Mouse (Mus musculus) E14TG2a.4 (cell line): ENCODE data around the gene Kctd13.

Source experiments
- H3K27me3 ChIP-seq: 2 replicates; pipeline ENCODE4 v1.6.1; 2014; ENCODE audit warnings: low read length, control low read depth; ENCODE audit not compliant: insufficient read depth
- H3K36me3 ChIP-seq: 2 replicates; pipeline ENCODE4 v1.6.1; 2014; ENCODE audit warnings: low read length, control low read depth; ENCODE audit not compliant: insufficient read depth
- H3K4me1 ChIP-seq: replicated peaks from 2 replicates; pipeline ENCODE4 v1.6.1; 2014; ENCODE audit warnings: low read depth, low read length, control low read depth
- H3K4me3 ChIP-seq: replicated peaks from 2 replicates; pipeline ENCODE4 v1.5.1; 2014; ENCODE audit warnings: mild to moderate bottlenecking, low read length
- H3K9me3 ChIP-seq: 2 replicates; pipeline ENCODE4 v1.6.1; 2014; ENCODE audit warnings: low read length, control low read depth
- CTCF ChIP-seq: conservative IDR thresholded peaks from 2 replicates; pipeline ENCODE4 v1.5.1; 2014; ENCODE audit warnings: low read length
- NANOG ChIP-seq: IDR thresholded peaks from 2 replicates; pipeline ENCODE4 v1.6.1; 2014; ENCODE audit warnings: borderline replicate concordance, low read length, mixed read lengths
- POU5F1 ChIP-seq: IDR thresholded peaks from 2 replicates; pipeline ENCODE4 v1.6.1; 2014; ENCODE audit warnings: low read length, borderline replicate concordance

The Kctd13 gene

GRCm38 (mm10) chr7:126928384-126929037 lies at the start of gene Kctd13:
Gene Kctd13, plus strand, starts transcription at chr7:126928879.
- Histone ChIP-seq H3K4me1 (peaks cover 42% of the 10 kb centered on the region), H3K27me3 (peaks cover 9% of the 10 kb centered on the region), H3K9me3 (no peaks in the 10 kb centered on the region), H3K36me3 (peaks cover 35% of the 10 kb centered on the region), H3K4me3 (peak within 1 kb of the TSS; percentile 94)
- TF ChIP-seq CTCF: no peak
- TF ChIP-seq POU5F1: no peak
- TF ChIP-seq NANOG: no peak

- Histone ChIP-seq H3K9me3 (no peaks in the 10 kb centered on the region), H3K4me3 (no peak overlapping the region), H3K4me1 (peaks cover 44% of the 10 kb centered on the region), H3K27me3 (no peaks in the 10 kb centered on the region), H3K36me3 (peaks cover 69% of the 10 kb centered on the region)
- no peak for TF ChIP-seq POU5F1
- TF ChIP-seq NANOG: no peak
- TF ChIP-seq CTCF: no peak
These were observed 47.6 kb upstream of the Kctd13 start for GRCm38 (mm10) chr7:126881040-126881439.

- no peak for TF ChIP-seq CTCF
- no peak for TF ChIP-seq NANOG
- no peak for TF ChIP-seq POU5F1
- H3K27me3 ChIP-seq: no peaks in the 10 kb centered on the region
- no peaks in the 10 kb centered on the region for H3K9me3 ChIP-seq
- H3K4me1 ChIP-seq: peaks cover 49% of the 10 kb centered on the region
- H3K4me3 ChIP-seq: peak overlapping the region; percentile 94
- H3K36me3 ChIP-seq: peaks cover 42% of the 10 kb centered on the region
These were observed 44.9 kb upstream of the Kctd13 start for GRCm38 (mm10) chr7:126883731-126884181.

DNA sequence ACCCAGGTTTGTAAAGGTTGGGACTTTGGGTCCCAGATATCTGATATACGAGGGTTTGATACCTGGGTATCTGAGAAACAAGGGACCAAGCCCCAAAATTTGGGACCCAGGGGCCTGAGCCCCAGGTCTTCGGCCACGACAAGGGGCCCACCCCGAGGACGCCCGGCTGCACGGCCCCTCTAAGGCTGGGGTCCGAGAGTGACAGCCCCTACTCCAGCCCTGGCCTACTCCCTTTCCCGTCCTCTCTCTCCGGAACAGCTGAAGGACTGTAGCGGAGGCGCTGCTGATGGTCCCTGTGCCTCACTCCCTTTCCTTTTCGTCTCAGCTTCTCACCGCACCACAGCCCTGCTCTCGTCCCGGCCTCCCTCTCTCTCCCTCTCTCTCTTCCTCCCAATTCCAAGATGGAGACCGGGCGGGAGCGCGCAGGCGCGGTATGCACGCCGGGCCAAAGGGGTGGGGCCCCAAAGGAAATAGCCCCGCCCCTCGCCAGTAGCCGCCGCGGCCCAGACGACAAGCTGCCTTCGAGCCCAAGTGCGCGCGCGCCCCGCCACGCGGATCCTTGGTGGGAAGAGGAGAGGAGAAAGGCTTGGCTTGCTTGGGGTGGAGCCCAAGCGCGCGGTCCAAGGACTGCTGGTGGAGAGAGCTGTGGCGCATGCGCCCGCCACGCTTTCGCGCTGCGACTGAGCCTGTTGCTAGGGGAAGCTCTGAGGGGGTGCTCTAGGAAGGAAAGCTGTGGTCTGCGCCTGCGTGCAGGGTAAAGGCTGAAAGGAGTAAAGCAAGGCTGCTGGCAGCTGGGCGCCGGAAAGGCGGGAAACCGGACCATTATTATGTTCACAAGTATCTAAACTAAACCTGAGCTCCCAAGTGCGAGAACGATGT lies 44.2 kb upstream of the Kctd13 start, which contains the start of gene Taok2:
Gene Taok2 (minus strand): TSS at position 418 of the 879 bp plus-strand sequence.
- Histone ChIP-seq H3K4me3 (peak within 1 kb of the TSS; percentile 94), H3K27me3 (no peaks in the 10 kb centered on the region), H3K4me1 (peaks cover 54% of the 10 kb centered on the region), H3K9me3 (no peaks in the 10 kb centered on the region), H3K36me3 (peaks cover 34% of the 10 kb centered on the region)
- TF ChIP-seq NANOG (no peak), POU5F1 (no peak), CTCF (no peak)

DNA sequence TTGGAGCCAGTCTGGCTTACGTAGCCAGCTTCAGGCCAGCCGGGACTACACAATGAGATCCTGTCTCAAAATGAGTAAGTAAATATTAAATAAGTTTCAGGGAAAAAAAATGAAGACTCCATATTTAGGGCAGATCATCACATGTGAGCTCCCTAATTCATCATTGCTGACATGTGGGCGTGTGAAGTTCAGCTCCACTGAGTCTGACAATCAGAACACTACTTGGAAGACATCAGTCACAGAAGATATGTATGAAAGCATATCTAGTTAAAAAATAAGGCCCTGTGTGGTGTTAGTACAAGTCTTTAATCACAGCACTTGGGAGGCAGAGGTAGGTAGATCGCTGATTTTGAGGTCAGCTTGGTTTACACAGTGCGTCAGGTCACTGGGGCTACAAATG lies 41.4 kb upstream of the Kctd13 start:
- Histone ChIP-seq H3K9me3 (no peaks in the 10 kb centered on the region), H3K4me3 (no peak overlapping the region), H3K27me3 (no peaks in the 10 kb centered on the region), H3K36me3 (peaks cover 18% of the 10 kb centered on the region), H3K4me1 (peaks cover 39% of the 10 kb centered on the region)
- TF ChIP-seq CTCF (no peak), NANOG (no peak), POU5F1 (no peak)

- Histone ChIP-seq H3K4me1 (peaks cover 23% of the 10 kb centered on the region), H3K36me3 (peaks cover 11% of the 10 kb centered on the region), H3K4me3 (0 out of 2 replicates have a peak overlapping the region, but pooled peaks have one; percentile 20), H3K27me3 (no peaks in the 10 kb centered on the region), H3K9me3 (no peaks in the 10 kb centered on the region)
- TF ChIP-seq POU5F1 (no peak), CTCF (peak; percentile 54)
These were observed 39.8 kb upstream of the Kctd13 start for GRCm38 (mm10) chr7:126888852-126889251.

DNA sequence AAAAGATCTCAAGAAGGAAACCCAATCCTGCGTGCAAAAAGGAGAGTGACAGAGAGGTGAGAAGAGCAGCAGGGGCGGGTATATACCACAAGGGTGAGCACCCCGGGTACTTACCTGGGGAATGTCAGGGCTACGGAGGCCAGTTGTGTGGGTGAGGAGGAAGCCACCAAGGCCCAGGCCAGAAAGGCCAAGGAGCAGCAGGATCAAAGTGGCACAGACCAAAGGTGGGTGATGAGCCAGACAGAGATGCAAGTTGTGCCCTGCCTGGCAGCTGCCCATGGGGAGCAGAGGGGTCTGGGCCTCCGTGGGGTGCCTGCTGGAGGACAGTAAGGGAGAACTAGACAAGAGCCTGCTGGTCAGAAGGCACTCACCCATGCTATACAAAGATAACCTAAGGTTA lies 31.8 kb upstream of the Kctd13 start:
- H3K9me3 ChIP-seq: no peaks in the 10 kb centered on the region
- peaks cover 11% of the 10 kb centered on the region; the same call in 1 of the 2 replicates for H3K36me3 ChIP-seq
- 0 out of 2 replicates have a peak, but pooled peaks cover 3% of the 10 kb centered on the region for H3K27me3 ChIP-seq
- H3K4me1 ChIP-seq: peaks cover 17% of the 10 kb centered on the region
- no peak overlapping the region for H3K4me3 ChIP-seq
- TF ChIP-seq POU5F1: no peak
- TF ChIP-seq CTCF: no peak
- TF ChIP-seq NANOG: no peak

DNA sequence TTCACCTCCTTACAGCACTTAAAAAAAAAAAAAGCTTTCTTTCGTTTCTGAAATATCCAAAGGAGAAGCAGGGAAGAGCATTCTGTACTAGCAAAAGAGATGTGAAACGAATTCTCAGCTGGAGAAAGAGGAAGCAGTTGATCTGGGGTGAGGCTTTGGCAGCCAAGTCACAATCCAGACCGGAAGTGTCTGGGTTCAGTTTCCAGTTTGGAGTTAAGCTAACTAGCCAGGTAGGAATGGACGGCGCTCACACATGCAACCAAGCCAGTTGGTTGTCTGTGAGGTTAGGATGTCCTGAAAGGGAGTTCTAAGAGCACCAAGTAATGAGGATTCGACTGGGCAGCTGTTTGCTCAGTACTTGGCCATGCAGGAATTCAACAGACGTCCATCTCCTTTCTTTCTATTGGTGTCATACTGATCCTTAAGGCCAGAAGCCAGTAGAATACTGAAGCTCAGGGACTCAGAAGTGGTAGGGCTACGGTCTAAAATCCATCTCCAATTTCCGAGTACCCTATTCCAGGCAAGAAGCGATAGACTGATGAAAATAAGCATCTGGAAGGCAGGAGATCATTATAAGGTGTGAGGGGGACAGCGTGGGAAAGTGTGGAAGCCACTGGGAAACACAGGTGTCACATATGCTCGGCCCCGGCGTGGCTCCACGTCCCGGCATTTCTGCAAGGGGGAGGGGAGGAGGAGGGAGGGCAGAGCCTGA lies 31.1 kb upstream of the Kctd13 start:
- TF ChIP-seq CTCF: no peak
- no peak for TF ChIP-seq POU5F1
- no peak for TF ChIP-seq NANOG
- Histone ChIP-seq H3K4me1 (peaks cover 17% of the 10 kb centered on the region), H3K4me3 (peak overlapping the region; percentile 84), H3K36me3 (peaks cover 11% of the 10 kb centered on the region; the same call in 1 of the 2 replicates), H3K27me3 (0 out of 2 replicates have a peak, but pooled peaks cover 3% of the 10 kb centered on the region), H3K9me3 (no peaks in the 10 kb centered on the region)
